Mouse (Mus musculus) MEL (cell line): ENCODE measurements around the gene Nfe2l2. TPM values are rescaled to one million over a fixed set of nuclear protein-coding genes. Genes with fewer than 3 reads are reported as not detected.

ENCODE experiments used
- DNase-seq: peaks from one replicate; pipeline ENCODE4 v3.0.0; 2011; ENCODE audit warnings: low read depth, low spot score
- H3K27ac ChIP-seq: 2 replicates; pipeline ENCODE4 v1.5.1; 2012; ENCODE audit warnings: low read depth, mild to moderate bottlenecking, control low read depth, low read length, moderate library complexity; ENCODE audit not compliant: control insufficient read depth
- H3K27me3 ChIP-seq, 2 experiments: fragments of 150-350 bp in 1 of 2; sonication (generic) in 1 of 2; 2 replicates each; pipeline ENCODE4 v1.6.1; 2012; ENCODE audit warnings: low read length in 2 of 2, mild to moderate bottlenecking in 2 of 2, improper control_type of control experiment in 1 of 2, moderate library complexity in 1 of 2; ENCODE audit not compliant: insufficient read depth in 2 of 2, control insufficient read depth in 1 of 2
- H3K36me3 ChIP-seq, 2 experiments: 2 replicates each; pipeline ENCODE4 v1.6.1; 2012 to 2014; ENCODE audit warnings: low read length in 2 of 2, improper control_type of control experiment in 1 of 2, inconsistent platforms in 1 of 2, mild to moderate bottlenecking in 1 of 2; ENCODE audit not compliant: insufficient read depth in 2 of 2, control insufficient read depth in 1 of 2
- H3K4me1 ChIP-seq, 2 experiments: fragments of 150-350 bp in 1 of 2; sonication (generic) in 1 of 2; 2 replicates each; pipeline ENCODE4 v1.6.1; 2012; ENCODE audit warnings: low read length in 2 of 2, improper control_type of control experiment in 1 of 2, mild to moderate bottlenecking in 1 of 2; ENCODE audit not compliant: insufficient read depth in 2 of 2, control insufficient read depth in 1 of 2
- H3K4me3 ChIP-seq, 2 experiments: fragments of 150-350 bp in 1 of 2; sonication (generic) in 1 of 2; 2 replicates each; pipeline ENCODE4 v1.5.1; 2012; ENCODE audit warnings: low read depth in 2 of 2, low read length in 2 of 2, mild to moderate bottlenecking in 2 of 2, moderate library complexity in 2 of 2, control low read depth in 1 of 2, improper control_type of control experiment in 1 of 2; ENCODE audit not compliant: control insufficient read depth in 1 of 2, insufficient read depth in 1 of 2
- H3K79me2 ChIP-seq: 2 replicates; pipeline ENCODE4 v1.6.1; 2012; ENCODE audit warnings: mild to moderate bottlenecking, low read length, moderate library complexity; ENCODE audit not compliant: control insufficient read depth, poor library complexity, insufficient read depth
- H3K9ac ChIP-seq: 2 replicates; pipeline ENCODE4 v1.6.1; 2012; ENCODE audit warnings: low read depth, mild to moderate bottlenecking, control low read depth, low read length, moderate library complexity; ENCODE audit not compliant: control insufficient read depth, poor library complexity, severe bottlenecking
- H3K9me3 ChIP-seq: fragments of 150-350 bp; sonication (generic); replicated peaks from 2 replicates; pipeline ENCODE4 v1.6.1; 2012; ENCODE audit warnings: mild to moderate bottlenecking, low read length, improper control_type of control experiment, moderate library complexity; ENCODE audit not compliant: insufficient read depth
- BHLHE40 ChIP-seq: IDR thresholded peaks from 2 replicates; pipeline ENCODE4 v1.6.1; 2012; ENCODE audit warnings: low read depth, mild to moderate bottlenecking, inconsistent platforms, low read length, improper control_type of control experiment, borderline replicate concordance
- CHD1 ChIP-seq: IDR thresholded peaks from 2 replicates; pipeline ENCODE4 v1.6.1; 2012; ENCODE audit warnings: low read depth, mild to moderate bottlenecking, inconsistent platforms, low read length, improper control_type of control experiment
- CHD2 ChIP-seq: IDR thresholded peaks from 2 replicates; pipeline ENCODE4 v1.6.1; 2011; ENCODE audit warnings: low read length, improper control_type of control experiment
- EP300 ChIP-seq, 2 experiments: IDR thresholded peaks; 2 replicates each; pipeline ENCODE4 v1.6.1; 2011; ENCODE audit warnings: improper control_type of control experiment in 2 of 2, low read length in 2 of 2, low read depth in 1 of 2, mild to moderate bottlenecking in 1 of 2
- ETS1 ChIP-seq: IDR thresholded peaks from 2 replicates; pipeline ENCODE4 v1.6.1; 2012; ENCODE audit warnings: low read depth, mild to moderate bottlenecking, inconsistent platforms, low read length, improper control_type of control experiment, moderate library complexity
- GATA1 ChIP-seq: IDR thresholded peaks from 2 replicates; pipeline ENCODE4 v1.6.1; 2011; ENCODE audit warnings: low read depth, low read length, improper control_type of control experiment
- JUND ChIP-seq: IDR thresholded peaks from 2 replicates; pipeline ENCODE4 v1.6.1; 2011; ENCODE audit warnings: low read depth, mild to moderate bottlenecking, improper control_type of control experiment, low read length
- MAZ ChIP-seq: IDR thresholded peaks from 2 replicates; pipeline ENCODE4 v1.6.1; 2012; ENCODE audit warnings: low read depth, mild to moderate bottlenecking, inconsistent platforms, low read length, improper control_type of control experiment
- MXI1 ChIP-seq: IDR thresholded peaks from 2 replicates; pipeline ENCODE4 v1.6.1; 2011; ENCODE audit warnings: mild to moderate bottlenecking, low read depth, low read length, improper control_type of control experiment
- MYC ChIP-seq: IDR thresholded peaks from 2 replicates; pipeline ENCODE4 v1.6.1; 2011; ENCODE audit warnings: low read depth, mild to moderate bottlenecking, low read length, improper control_type of control experiment, moderate library complexity
- POLR2AphosphoS5 ChIP-seq: IDR thresholded peaks from 2 replicates; pipeline ENCODE4 v1.6.1; 2012; ENCODE audit warnings: low read depth, borderline replicate concordance, mild to moderate bottlenecking, inconsistent platforms, low read length, moderate library complexity, mixed read lengths
- RCOR1 ChIP-seq: IDR thresholded peaks from 2 replicates; pipeline ENCODE4 v1.6.1; 2012; ENCODE audit warnings: low read depth, mild to moderate bottlenecking, inconsistent platforms, low read length, improper control_type of control experiment
- SMC3 ChIP-seq: IDR thresholded peaks from 2 replicates; pipeline ENCODE4 v1.6.1; 2011; ENCODE audit warnings: low read depth, low read length, improper control_type of control experiment
- TBP ChIP-seq: IDR thresholded peaks from 2 replicates; pipeline ENCODE4 v1.8.0; 2011; ENCODE audit warnings: low read depth, low read length, improper control_type of control experiment
- TCF12 ChIP-seq: IDR thresholded peaks from 2 replicates; pipeline ENCODE4 v1.6.1; 2014; ENCODE audit warnings: low read depth, mild to moderate bottlenecking, inconsistent platforms, low read length, improper control_type of control experiment, moderate library complexity
- UBTF ChIP-seq: IDR thresholded peaks from 2 replicates; pipeline ENCODE4 v1.6.1; 2012; ENCODE audit warnings: low read depth, mild to moderate bottlenecking, inconsistent platforms, low read length, improper control_type of control experiment, moderate library complexity, borderline replicate concordance; ENCODE audit not compliant: insufficient read depth
- USF1 ChIP-seq: IDR thresholded peaks from 2 replicates; pipeline ENCODE4 v1.6.1; 2014; ENCODE audit warnings: low read depth, mild to moderate bottlenecking, inconsistent platforms, low read length, improper control_type of control experiment, moderate library complexity
- USF2 ChIP-seq, 2 experiments: IDR thresholded peaks; 2 replicates each; pipeline ENCODE4 v1.6.1; 2011 to 2012; ENCODE audit warnings: improper control_type of control experiment in 2 of 2, low read length in 2 of 2, borderline replicate concordance in 1 of 2, inconsistent platforms in 1 of 2, low read depth in 1 of 2, mild to moderate bottlenecking in 1 of 2; ENCODE audit not compliant: insufficient read depth in 1 of 2
- ZKSCAN1 ChIP-seq: IDR thresholded peaks from 2 replicates; pipeline ENCODE4 v1.6.1; 2012; ENCODE audit warnings: low read depth, mild to moderate bottlenecking, inconsistent platforms, low read length, improper control_type of control experiment, moderate library complexity
- ZMIZ1 ChIP-seq: IDR thresholded peaks from 2 replicates; pipeline ENCODE4 v1.6.1; 2012; ENCODE audit warnings: low read depth, mild to moderate bottlenecking, inconsistent platforms, low read length, improper control_type of control experiment, moderate library complexity
- ZNF384 ChIP-seq: IDR thresholded peaks from 2 replicates; pipeline ENCODE4 v1.6.1; 2012; ENCODE audit warnings: low read depth, mild to moderate bottlenecking, inconsistent platforms, low read length, improper control_type of control experiment
- polyA plus RNA-seq, 2 experiments: library from polyadenylated mRNA; stranded (reverse) in 1 of 2; unstranded in 1 of 2; fragments of >175 nt in 1 of 2; fragments of >200 nt in 1 of 2; gene quantifications; 2 replicates each; pipeline versions ENCODE4 v1.2.1 to v1.2.4; 2012; ENCODE audit warnings: low replicate concordance in 2 of 2, low read depth in 1 of 2; ENCODE audit not compliant: insufficient read length in 2 of 2, insufficient read depth in 1 of 2, missing spikeins in 1 of 2
- total RNA-seq: library from RNA; depleted of rRNA; stranded (reverse); fragments of 300-350 nt; gene quantifications from 2 replicates; pipeline ENCODE4 v1.2.3, GENCODE M21; 2012

Gene Nfe2l2
- total and polyA plus RNA-seq, 3 experiments, result 42.1 to 59.1 TPM; not detected in 1

GRCm38 (mm10) chr2:75707420-75707819, 3.0 kb upstream of the Nfe2l2 start:
- no peak overlapping the region for H3K4me3 ChIP-seq
- TF ChIP-seq MAZ, result no peak
- TF ChIP-seq BHLHE40, result no peak
- TF ChIP-seq RCOR1, result 0 out of 2 replicates have a peak, but pooled peaks have one; percentile 14
- TF ChIP-seq, all 39 proteins: peak for 1
- H3K79me2 ChIP-seq, result peaks cover 22% of the 10 kb centered on the region
- peaks cover 0 to 6% of the 10 kb centered on the region in 2 experiments; a peak in 3 of 4 replicates for H3K4me1 ChIP-seq
- no peak overlapping the region for H3K9ac ChIP-seq
- no peaks in the 10 kb centered on the region for H3K9me3 ChIP-seq
- H3K27ac ChIP-seq, result no peak overlapping the region
- peaks cover 0 to 1% of the 10 kb centered on the region in 2 experiments; a peak in 1 of 4 replicates for H3K27me3 ChIP-seq
- H3K36me3 ChIP-seq, result peaks cover 0 to 8% of the 10 kb centered on the region in 2 experiments; a peak in 2 of 4 replicates
- DNase-seq, result no peak

DNA sequence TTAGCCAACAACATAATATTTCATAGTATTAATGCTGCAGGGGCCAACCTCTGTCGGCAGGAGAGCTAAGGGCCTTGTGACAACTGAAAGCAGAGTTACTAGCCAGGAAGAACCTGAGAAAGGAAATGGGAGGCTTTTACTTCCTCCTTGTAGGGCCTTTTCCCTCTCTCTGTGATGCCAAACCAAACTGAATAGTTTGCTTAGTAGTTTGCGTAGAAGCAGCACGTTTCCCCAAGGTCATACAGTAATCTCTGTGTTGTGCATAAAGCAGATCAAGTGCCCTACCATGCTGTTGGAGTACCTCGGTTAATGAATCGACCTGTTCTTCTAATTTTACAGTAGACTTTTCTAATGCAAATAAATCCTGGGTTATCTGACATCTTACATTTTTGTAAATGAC, 2.0 kb upstream of the Nfe2l2 start:
- no peak for TF ChIP-seq UBTF
- TF ChIP-seq POLR2AphosphoS5, result no peak
- no peak for TF ChIP-seq MYC
- no peak for TF ChIP-seq SMC3
- TF ChIP-seq ETS1, result no peak
- no peak for TF ChIP-seq ZMIZ1
- TF ChIP-seq USF2 (IDR thresholded peaks at IDR 0.05; ENCODE audit: borderline replicate concordance in 1 of 2, insufficient read depth in 1 of 2, low read depth in 1 of 2, low read length in 2 of 2), result no peak
- TF ChIP-seq ZKSCAN1, result no peak
- TF ChIP-seq JUND, result no peak
- no peak for TF ChIP-seq ZNF384
- TF ChIP-seq BHLHE40, result no peak
- no peak for TF ChIP-seq USF1
- no peak for TF ChIP-seq MXI1
- no peak for TF ChIP-seq TBP
- no peak for TF ChIP-seq EP300 (IDR thresholded peaks at IDR 0.05; ENCODE audit: low read depth in 1 of 2, low read length in 2 of 2)
- TF ChIP-seq GATA1, result no peak
- TF ChIP-seq TCF12, result no peak
- TF ChIP-seq CHD2, result no peak
- no peak for TF ChIP-seq CHD1
- Histone ChIP-seq H3K9me3 (no peaks in the 10 kb centered on the region), H3K36me3 (peaks cover 2 to 17% of the 10 kb centered on the region in 2 experiments; a peak in 3 of 4 replicates), H3K4me1 (peaks cover 0 to 10% of the 10 kb centered on the region in 2 experiments), H3K27me3 (no peaks in the 10 kb centered on the region), H3K27ac (no peak overlapping the region), H3K4me3 (no peak overlapping the region), H3K79me2 (peaks cover 32% of the 10 kb centered on the region), H3K9ac (no peak overlapping the region)
- no peak for DNase-seq
